Mouse (Mus musculus): ENCODE measurements around the gene Ticrr. TPM values are rescaled to one million over a fixed set of nuclear protein-coding genes. Genes with fewer than 3 reads are reported as not detected.

Gene Ticrr
- 0.98 and 1.6 TPM in 2 replicates for total RNA-seq (2017)

- ATAC-seq (ENCODE audit: extremely low read depth, insufficient number of reproducible peaks, low FRiP score, poor library complexity, severe bottlenecking), result peak; percentile 100
These were observed at the start of gene Ticrr for GRCm38 (mm10) chr7:79659578-79660290. Ticrr (plus strand) TSS chr7:79660196.

GRCm38 (mm10) chr7:79611901-79612300, 48.1 kb upstream of the Ticrr start:
- no peak for ATAC-seq (ENCODE audit: extremely low read depth, insufficient number of reproducible peaks, low FRiP score, poor library complexity, severe bottlenecking)

GRCm38 (mm10) chr7:79612783-79613182, 47.2 kb upstream of the Ticrr start:
- no peak for ATAC-seq (ENCODE audit: extremely low read depth, insufficient number of reproducible peaks, low FRiP score, poor library complexity, severe bottlenecking)

GRCm38 (mm10) chr7:79613314-79613713, 46.7 kb upstream of the Ticrr start:
- no peak for ATAC-seq (ENCODE audit: extremely low read depth, insufficient number of reproducible peaks, low FRiP score, poor library complexity, severe bottlenecking)

GRCm38 (mm10) chr7:79615008-79615407, 45.0 kb upstream of the Ticrr start:
- ATAC-seq (ENCODE audit: extremely low read depth, insufficient number of reproducible peaks, low FRiP score, poor library complexity, severe bottlenecking), result no peak

- ATAC-seq (ENCODE audit: extremely low read depth, insufficient number of reproducible peaks, low FRiP score, poor library complexity, severe bottlenecking), result no peak
These were observed 44.1 kb upstream of the Ticrr start for GRCm38 (mm10) chr7:79615941-79616340.

- ATAC-seq (ENCODE audit: extremely low read depth, insufficient number of reproducible peaks, low FRiP score, poor library complexity, severe bottlenecking), result no peak
These were observed 42.6 kb upstream of the Ticrr start, which contains the start of gene Rhcg for GRCm38 (mm10) chr7:79617418-79617817. Rhcg (minus strand) TSS chr7:79617657.

- ATAC-seq (ENCODE audit: extremely low read depth, insufficient number of reproducible peaks, low FRiP score, poor library complexity, severe bottlenecking), result no peak
These were observed 40.5 kb upstream of the Ticrr start for GRCm38 (mm10) chr7:79619493-79619892.

- ATAC-seq (ENCODE audit: extremely low read depth, insufficient number of reproducible peaks, low FRiP score, poor library complexity, severe bottlenecking), result no peak
These were observed 36.9 kb upstream of the Ticrr start for GRCm38 (mm10) chr7:79623086-79623485.

- ATAC-seq (ENCODE audit: extremely low read depth, insufficient number of reproducible peaks, low FRiP score, poor library complexity, severe bottlenecking), result no peak
These were observed 33.8 kb upstream of the Ticrr start for GRCm38 (mm10) chr7:79626170-79626569.

- ATAC-seq (ENCODE audit: extremely low read depth, insufficient number of reproducible peaks, low FRiP score, poor library complexity, severe bottlenecking), result no peak
These were observed 31.6 kb upstream of the Ticrr start for GRCm38 (mm10) chr7:79628271-79628913.

- ATAC-seq (ENCODE audit: extremely low read depth, insufficient number of reproducible peaks, low FRiP score, poor library complexity, severe bottlenecking), result no peak
These were observed 28.1 kb upstream of the Ticrr start for GRCm38 (mm10) chr7:79631773-79632348.

- no peak for ATAC-seq (ENCODE audit: extremely low read depth, insufficient number of reproducible peaks, low FRiP score, poor library complexity, severe bottlenecking)
These were observed 12.8 kb upstream of the Ticrr start for GRCm38 (mm10) chr7:79647233-79647632.

- no peak for ATAC-seq (ENCODE audit: extremely low read depth, insufficient number of reproducible peaks, low FRiP score, poor library complexity, severe bottlenecking)
These were observed 11.0 kb upstream of the Ticrr start for GRCm38 (mm10) chr7:79649005-79649404.

- no peak for ATAC-seq (ENCODE audit: extremely low read depth, insufficient number of reproducible peaks, low FRiP score, poor library complexity, severe bottlenecking)
These were observed 5.8 kb upstream of the Ticrr start for GRCm38 (mm10) chr7:79654185-79654584.

GRCm38 (mm10) chr7:79654586-79654985, 5.4 kb upstream of the Ticrr start:
- ATAC-seq (ENCODE audit: extremely low read depth, insufficient number of reproducible peaks, low FRiP score, poor library complexity, severe bottlenecking), result no peak

GRCm38 (mm10) chr7:79660291-79661150, 525 bp downstream of the Ticrr start:
- ATAC-seq (ENCODE audit: extremely low read depth, insufficient number of reproducible peaks, low FRiP score, poor library complexity, severe bottlenecking), result no peak

GRCm38 (mm10) chr7:79661253-79661890, 1.4 kb downstream of the Ticrr start:
- no peak for ATAC-seq (ENCODE audit: extremely low read depth, insufficient number of reproducible peaks, low FRiP score, poor library complexity, severe bottlenecking)

GRCm38 (mm10) chr7:79666690-79667089, 6.7 kb downstream of the Ticrr start:
- ATAC-seq (ENCODE audit: extremely low read depth, insufficient number of reproducible peaks, low FRiP score, poor library complexity, severe bottlenecking), result no peak
